Mouse (Mus musculus) bone marrow macrophage, adult 2 months (primary cell): Measurements from ENCODE around the gene Tsc22d3. TPM values are rescaled to one million over a fixed set of nuclear protein-coding genes. Genes with fewer than 3 reads are reported as not detected.

Source experiments
- H3K27ac ChIP-seq: 2 replicates; pipeline ENCODE4 v1.5.1; 2012; ENCODE audit warnings: low read depth, low read length; ENCODE audit not compliant: insufficient read depth
- H3K4me1 ChIP-seq: 2 replicates; pipeline ENCODE4 v1.6.1; 2012; ENCODE audit warnings: low read length; ENCODE audit not compliant: control insufficient read depth, insufficient read depth
- H3K4me3 ChIP-seq: 2 replicates; pipeline ENCODE4 v1.5.1; 2012; ENCODE audit warnings: mild to moderate bottlenecking, low read length, moderate library complexity; ENCODE audit not compliant: insufficient read depth
- CTCF ChIP-seq: IDR thresholded peaks from 2 replicates; pipeline ENCODE4 v1.5.1; 2012; ENCODE audit warnings: low read depth, mild to moderate bottlenecking, low read length, moderate library complexity
- POLR2A ChIP-seq: IDR thresholded peaks from 2 replicates; pipeline ENCODE4 v1.6.1; 2012; ENCODE audit warnings: mild to moderate bottlenecking, low read depth, low read length, borderline replicate concordance
- polyA plus RNA-seq: library from polyadenylated mRNA; stranded (reverse); fragments of >200 nt; gene quantifications from 2 replicates; pipeline ENCODE4 v1.2.4, GENCODE M21; 2012; ENCODE audit not compliant: missing spikeins, insufficient read depth, insufficient read length

Tsc22d3 gene
- 118 and 121 TPM in 2 replicates for polyA plus RNA-seq

- TF ChIP-seq CTCF (no peak), POLR2A (no peak)
These were observed at the start of gene Tsc22d3 for GRCm38 (mm10) chrX:140600410-140601109. Gene Tsc22d3 (minus strand): TSS chrX:140600659.

GRCm38 (mm10) chrX:140639592-140639991 is 39.1 kb upstream of the Tsc22d3 start:
- H3K4me1 ChIP-seq, result no peaks in the 10 kb centered on the region
- TF ChIP-seq POLR2A, result no peak
- no peak for TF ChIP-seq CTCF
- no peak overlapping the region for H3K4me3 ChIP-seq
- H3K27ac ChIP-seq, result no peak overlapping the region

More at GRCm38 (mm10) chrX:140600410-140601109, at the start of gene Tsc22d3:
- peaks cover 6% of the 10 kb centered on the region for H3K4me1 ChIP-seq
- H3K27ac ChIP-seq, result 0 out of 2 replicates have a peak within 1 kb of the TSS, but pooled peaks have one; percentile 21
- peak within 1 kb of the TSS; percentile 56 for H3K4me3 ChIP-seq

- TF ChIP-seq POLR2A (no peak), CTCF (no peak)
- no peak overlapping the region for H3K4me3 ChIP-seq
- no peaks in the 10 kb centered on the region for H3K4me1 ChIP-seq
- H3K27ac ChIP-seq, result no peak overlapping the region
These were observed 37.6 kb upstream of the Tsc22d3 start for GRCm38 (mm10) chrX:140638028-140638427.

GRCm38 (mm10) chrX:140624875-140625594 is 24.6 kb upstream of the Tsc22d3 start:
- no peak overlapping the region for H3K27ac ChIP-seq
- H3K4me3 ChIP-seq, result no peak overlapping the region
- TF ChIP-seq POLR2A, result no peak
- peaks cover 6% of the 10 kb centered on the region; the same call in 1 of the 2 replicates for H3K4me1 ChIP-seq

GRCm38 (mm10) chrX:140609938-140610337 is 9.5 kb upstream of the Tsc22d3 start:
- Histone ChIP-seq H3K4me3 (no peak overlapping the region), H3K27ac (no peak overlapping the region), H3K4me1 (peaks cover 4% of the 10 kb centered on the region)
- TF ChIP-seq POLR2A, result no peak

GRCm38 (mm10) chrX:140601884-140602283 is 1.4 kb upstream of the Tsc22d3 start:
- Histone ChIP-seq H3K27ac (no peak overlapping the region), H3K4me1 (peaks cover 6% of the 10 kb centered on the region), H3K4me3 (no peak overlapping the region)
- no peak for TF ChIP-seq POLR2A
- no peak for TF ChIP-seq CTCF

- TF ChIP-seq POLR2A (no peak), CTCF (no peak)
- Histone ChIP-seq H3K27ac (0 out of 2 replicates have a peak overlapping the region, but pooled peaks have one; percentile 21), H3K4me1 (peaks cover 6% of the 10 kb centered on the region)
These were observed 852 bp upstream of the Tsc22d3 start for GRCm38 (mm10) chrX:140601311-140601710.

GRCm38 (mm10) chrX:140599561-140600409 is 674 bp downstream of the Tsc22d3 start:
- no peak overlapping the region for H3K27ac ChIP-seq
- H3K4me3 ChIP-seq, result peak overlapping the region; percentile 56
- peaks cover 6% of the 10 kb centered on the region for H3K4me1 ChIP-seq
- no peak for TF ChIP-seq POLR2A
- TF ChIP-seq CTCF, result no peak

More at GRCm38 (mm10) chrX:140601311-140601710, 852 bp upstream of the Tsc22d3 start:
- H3K4me3 ChIP-seq, result peak overlapping the region; percentile 31; the same call in 1 of the 2 replicates

- H3K27ac ChIP-seq, result no peak overlapping the region
- H3K4me1 ChIP-seq, result peaks cover 6% of the 10 kb centered on the region
- peak overlapping the region; percentile 56 for H3K4me3 ChIP-seq
- no peak for TF ChIP-seq POLR2A
- TF ChIP-seq CTCF, result no peak
These were observed 1.5 kb downstream of the Tsc22d3 start for GRCm38 (mm10) chrX:140598850-140599560.
